Mouse (Mus musculus) intestine, embryonic 14.5 days (tissue): ENCODE data around the gene Ric1. TPM values are rescaled to one million over a fixed set of nuclear protein-coding genes. Genes with fewer than 3 reads are reported as not detected.
A peak's percentile ranks its signal among the peaks of the same experiment; 100 is the strongest.

Experiments
- ATAC-seq: fragments of 200-750 bp; cut with Nextera tagmentation; replicated peaks from 2 replicates; pipeline ENCODE4 v1.8.0; 2017; ENCODE audit warnings: low read depth, moderate number of reproducible peaks, moderate TSS enrichment, moderate library complexity; ENCODE audit not compliant: low FRiP score, low TSS enrichment
- DNase-seq: peaks from one replicate; pipeline ENCODE4 v3.0.0-alpha.2; 2018; ENCODE audit warnings: low spot score
- H3K27ac ChIP-seq: fragments of 300-500 bp; sonication (generic); 2 replicates; pipeline ENCODE4 v1.5.1; 2014; ENCODE audit warnings: low read depth, mild to moderate bottlenecking, control low read depth
- H3K27me3 ChIP-seq: fragments of 300-500 bp; sonication (generic); replicated peaks from 2 replicates; pipeline ENCODE4 v1.6.1; 2014; ENCODE audit warnings: low read length, control low read depth; ENCODE audit not compliant: control insufficient read depth, insufficient read depth
- H3K36me3 ChIP-seq: fragments of 300-500 bp; sonication (generic); 2 replicates; pipeline ENCODE4 v1.6.1; 2014; ENCODE audit warnings: low read length, control low read depth; ENCODE audit not compliant: control insufficient read depth, insufficient read depth
- H3K4me1 ChIP-seq: fragments of 300-500 bp; sonication (generic); replicated peaks from 2 replicates; pipeline ENCODE4 v1.6.1; 2014; ENCODE audit warnings: low read length, control low read depth, mixed read lengths; ENCODE audit not compliant: control insufficient read depth, insufficient read depth
- H3K4me2 ChIP-seq: fragments of 300-500 bp; sonication (generic); 2 replicates; pipeline ENCODE4 v1.6.1; 2014; ENCODE audit warnings: low read length
- H3K4me3 ChIP-seq: fragments of 300-500 bp; sonication (generic); 2 replicates; pipeline ENCODE4 v1.5.1; 2014; ENCODE audit warnings: low read depth, low read length, control low read depth, mixed read lengths
- H3K9ac ChIP-seq: fragments of 300-500 bp; sonication (generic); 2 replicates; pipeline ENCODE4 v1.6.1; 2014; ENCODE audit warnings: mild to moderate bottlenecking, low read length
- H3K9me3 ChIP-seq: fragments of 300-500 bp; sonication (generic); 2 replicates; pipeline ENCODE4 v1.6.1; 2016; ENCODE audit warnings: low read length, control low read depth; ENCODE audit not compliant: control insufficient read depth
- WGBS: fragments of 180-500 bp; shearing (Covaris S2); extraction: QIAGEN DNeasy Blood & Tissue Kit; methylation state at CpG from one replicate; pipeline ENCODE4 v1.1.7; 2014; 5-methylcytosine and 5-hydroxymethylcytosine counted together
- polyA plus RNA-seq: library from polyadenylated mRNA; unstranded; fragments of >200 nt; fragmentation: Nextera tagmentation; extraction: Ambion mirVana; gene quantifications from 2 replicates; pipeline ENCODE4 v1.2.1, GENCODE M21; 2014

Ric1 gene
- polyA plus RNA-seq, 1 experiment from 2014 or later = 15.8 TPM

GRCm38 (mm10) chr19:29482637-29483036 lies 39.4 kb upstream of the Ric1 start:
- H3K4me2 ChIP-seq = no peak overlapping the region
- no peak overlapping the region for H3K9ac ChIP-seq
- no peak overlapping the region for H3K4me3 ChIP-seq
- ATAC-seq (no peak), DNase-seq (no peak)
- no peaks in the 10 kb centered on the region for H3K9me3 ChIP-seq
- H3K27ac ChIP-seq = no peak overlapping the region
- H3K4me1 ChIP-seq = no peaks in the 10 kb centered on the region
- WGBS = 76% methylated on average over 3 of the region's 3 CpGs
- H3K36me3 ChIP-seq = no peaks in the 10 kb centered on the region
- no peaks in the 10 kb centered on the region for H3K27me3 ChIP-seq

GRCm38 (mm10) chr19:29483386-29483785 lies 38.7 kb upstream of the Ric1 start:
- WGBS = 83% methylated on average over 2 of the region's 2 CpGs
- no peak overlapping the region for H3K27ac ChIP-seq
- ATAC-seq (no peak), DNase-seq (no peak)
- no peak overlapping the region for H3K4me2 ChIP-seq
- no peaks in the 10 kb centered on the region for H3K27me3 ChIP-seq
- no peak overlapping the region for H3K4me3 ChIP-seq
- no peak overlapping the region for H3K9ac ChIP-seq
- H3K36me3 ChIP-seq = no peaks in the 10 kb centered on the region
- H3K9me3 ChIP-seq = no peaks in the 10 kb centered on the region
- H3K4me1 ChIP-seq = no peaks in the 10 kb centered on the region; the same call in 1 of the 2 replicates

GRCm38 (mm10) chr19:29484537-29484936 lies 37.5 kb upstream of the Ric1 start:
- Histone ChIP-seq H3K27ac (no peak overlapping the region), H3K4me1 (no peaks in the 10 kb centered on the region; the same call in 1 of the 2 replicates), H3K9ac (no peak overlapping the region), H3K27me3 (no peaks in the 10 kb centered on the region), H3K9me3 (no peaks in the 10 kb centered on the region), H3K4me2 (no peak overlapping the region), H3K4me3 (no peak overlapping the region), H3K36me3 (no peaks in the 10 kb centered on the region)
- no peak for DNase-seq
- WGBS = 54% methylated on average over 2 of the region's 2 CpGs
- no peak for ATAC-seq

GRCm38 (mm10) chr19:29485257-29485948 lies 36.7 kb upstream of the Ric1 start:
- H3K9me3 ChIP-seq = no peaks in the 10 kb centered on the region
- no peaks in the 10 kb centered on the region; the same call in 1 of the 2 replicates for H3K4me1 ChIP-seq
- H3K27me3 ChIP-seq = no peaks in the 10 kb centered on the region
- no peak overlapping the region for H3K9ac ChIP-seq
- ATAC-seq (no peak), DNase-seq (no peak)
- no peaks in the 10 kb centered on the region for H3K36me3 ChIP-seq
- no peak overlapping the region for H3K4me3 ChIP-seq
- WGBS = 89% methylated on average over 3 of the region's 3 CpGs
- no peak overlapping the region for H3K27ac ChIP-seq
- no peak overlapping the region for H3K4me2 ChIP-seq

GRCm38 (mm10) chr19:29486545-29487206 lies 35.4 kb upstream of the Ric1 start:
- H3K4me2 ChIP-seq = no peak overlapping the region
- DNase-seq (peak; percentile 41), ATAC-seq (no peak)
- WGBS = 84% methylated on average over 7 of the region's 7 CpGs
- no peak overlapping the region for H3K4me3 ChIP-seq
- no peaks in the 10 kb centered on the region for H3K27me3 ChIP-seq
- no peak overlapping the region for H3K9ac ChIP-seq
- H3K4me1 ChIP-seq = no peaks in the 10 kb centered on the region; the same call in 1 of the 2 replicates
- H3K27ac ChIP-seq = no peak overlapping the region
- no peaks in the 10 kb centered on the region for H3K9me3 ChIP-seq
- no peaks in the 10 kb centered on the region for H3K36me3 ChIP-seq

- no peaks in the 10 kb centered on the region for H3K36me3 ChIP-seq
- H3K9me3 ChIP-seq = no peaks in the 10 kb centered on the region
- H3K9ac ChIP-seq = no peak overlapping the region
- no peaks in the 10 kb centered on the region for H3K27me3 ChIP-seq
- no peaks in the 10 kb centered on the region; the same call in 1 of the 2 replicates for H3K4me1 ChIP-seq
- no peak overlapping the region for H3K27ac ChIP-seq
- ATAC-seq (no peak), DNase-seq (peak; percentile 42)
- H3K4me2 ChIP-seq = no peak overlapping the region
- WGBS = 83% methylated on average over 14 of the region's 14 CpGs
- no peak overlapping the region for H3K4me3 ChIP-seq
Observed at GRCm38 (mm10) chr19:29487326-29488072, 34.6 kb upstream of the Ric1 start.

- Histone ChIP-seq H3K9me3 (no peaks in the 10 kb centered on the region), H3K9ac (no peak overlapping the region), H3K27ac (no peak overlapping the region), H3K4me1 (no peaks in the 10 kb centered on the region; the same call in 1 of the 2 replicates), H3K4me3 (no peak overlapping the region), H3K27me3 (no peaks in the 10 kb centered on the region), H3K36me3 (no peaks in the 10 kb centered on the region), H3K4me2 (no peak overlapping the region)
- WGBS = 43% methylated on average over 6 of the region's 6 CpGs
- DNase-seq (no peak), ATAC-seq (no peak)
Observed at GRCm38 (mm10) chr19:29488073-29488390, 34.0 kb upstream of the Ric1 start.

- ATAC-seq = no peak
- Histone ChIP-seq H3K27me3 (no peaks in the 10 kb centered on the region), H3K27ac (no peak overlapping the region), H3K4me3 (no peak overlapping the region), H3K9me3 (no peaks in the 10 kb centered on the region), H3K9ac (no peak overlapping the region), H3K4me2 (no peak overlapping the region), H3K4me1 (no peaks in the 10 kb centered on the region; the same call in 1 of the 2 replicates), H3K36me3 (no peaks in the 10 kb centered on the region)
- WGBS = 39% methylated on average over 10 of the region's 10 CpGs
- DNase-seq = no peak
Observed at GRCm38 (mm10) chr19:29488420-29488819, 33.7 kb upstream of the Ric1 start.
